Mouse (Mus musculus): ENCODE results near the gene Cchcr1.

Cchcr1 gene

DNA sequence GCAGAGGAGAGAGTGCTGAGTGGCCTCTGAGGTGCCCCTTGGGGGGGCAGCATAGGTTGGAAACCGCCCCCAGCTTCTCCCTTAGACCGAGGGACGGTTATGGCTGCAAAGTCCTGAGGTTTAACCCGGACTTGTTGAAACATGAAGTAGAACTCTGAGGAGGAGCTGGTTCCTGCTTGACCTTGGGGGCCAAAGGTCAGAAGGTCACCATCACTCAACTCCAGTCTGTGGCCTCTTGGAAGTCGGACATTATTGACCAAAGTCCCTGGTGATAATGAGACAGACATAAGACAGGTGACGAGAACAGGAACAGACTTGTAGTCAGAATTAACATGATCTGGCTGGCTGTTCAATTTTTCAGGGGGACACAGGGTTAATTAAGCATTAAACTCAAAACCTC, 2.1 kb upstream of the Cchcr1 start:
- no peak for DNase-seq (ENCODE audit: low spot score in 2 of 2)

DNA sequence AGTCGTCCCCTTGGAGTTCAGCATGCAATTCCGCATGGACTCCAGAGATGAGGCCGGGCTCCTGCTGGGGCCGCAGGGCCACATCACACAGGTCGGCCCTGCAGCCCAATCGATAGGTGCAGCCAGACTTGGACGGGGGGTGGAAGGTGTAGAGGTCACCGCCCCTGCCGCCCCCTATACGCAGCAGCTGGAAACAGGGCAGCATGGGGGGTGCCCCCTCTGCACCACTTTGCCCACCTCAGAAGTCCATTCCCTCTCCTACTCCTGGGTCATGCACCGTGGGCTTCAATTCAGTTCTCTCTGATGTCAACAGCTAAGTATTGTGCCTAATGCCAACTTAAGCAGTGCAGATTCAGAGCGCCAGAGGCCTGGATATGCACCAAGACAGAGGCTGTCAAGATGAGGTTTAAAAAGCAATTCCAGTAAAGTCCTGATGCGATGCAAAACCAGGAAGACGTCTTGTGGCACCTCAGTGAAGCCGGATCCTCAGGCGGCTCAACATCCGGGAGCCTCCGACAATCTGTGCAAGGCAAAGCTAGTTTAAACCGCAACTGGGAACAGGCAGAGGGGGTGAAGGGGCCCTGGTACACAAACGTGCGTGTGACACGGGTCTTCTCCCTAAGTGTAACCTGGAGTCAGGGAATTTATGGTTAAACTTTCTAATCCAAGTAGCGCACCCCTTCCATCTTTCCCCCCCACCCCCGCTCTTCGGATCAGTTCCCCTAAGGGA, 824 bp upstream of the Cchcr1 start:
- DNase-seq (ENCODE audit: low spot score in 2 of 2), result no peak

DNA sequence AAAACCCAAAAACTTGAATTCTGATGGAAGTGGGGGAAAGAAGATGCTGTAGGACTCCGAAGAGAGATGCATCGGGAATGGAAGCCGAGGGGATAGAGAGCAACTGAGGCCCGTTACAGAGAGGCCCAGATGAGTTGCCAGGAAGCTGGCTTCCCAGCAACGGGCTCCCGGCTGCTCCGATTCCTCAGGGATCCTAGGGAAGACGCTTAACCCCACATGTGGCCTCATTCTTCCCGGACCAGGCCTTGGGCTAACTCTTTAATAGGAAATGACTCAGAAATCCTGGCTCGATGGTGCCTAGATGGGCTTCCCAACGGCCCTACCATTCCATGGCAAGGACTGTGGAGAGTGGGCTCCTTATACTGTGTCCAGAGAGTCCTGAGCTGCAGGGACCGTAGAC, 626 bp downstream of the Cchcr1 start:
- DNase-seq (ENCODE audit: low spot score in 2 of 2), result no peak

DNA sequence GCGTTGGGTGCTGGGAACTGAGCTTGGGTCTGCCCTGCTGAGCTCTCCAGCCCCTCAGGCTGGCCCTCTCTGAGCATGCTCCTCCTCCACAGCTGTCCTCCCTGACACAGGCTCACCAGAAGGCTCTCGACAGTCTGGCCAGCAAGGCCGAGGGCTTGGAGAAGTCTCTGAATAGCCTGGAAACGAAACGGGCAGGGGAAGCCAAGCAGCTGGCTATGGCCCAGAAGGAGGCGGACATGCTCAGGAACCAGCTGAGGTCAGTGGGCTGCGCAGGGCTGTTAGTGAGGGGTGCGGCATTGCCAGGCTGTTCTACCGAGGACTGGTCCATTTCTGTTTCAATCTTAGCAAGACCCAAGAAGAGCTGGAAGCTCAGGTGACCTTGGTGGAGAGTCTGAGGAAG, 7.5 kb downstream of the Cchcr1 start:
- no peak for DNase-seq (ENCODE audit: low spot score in 2 of 2)

DNA sequence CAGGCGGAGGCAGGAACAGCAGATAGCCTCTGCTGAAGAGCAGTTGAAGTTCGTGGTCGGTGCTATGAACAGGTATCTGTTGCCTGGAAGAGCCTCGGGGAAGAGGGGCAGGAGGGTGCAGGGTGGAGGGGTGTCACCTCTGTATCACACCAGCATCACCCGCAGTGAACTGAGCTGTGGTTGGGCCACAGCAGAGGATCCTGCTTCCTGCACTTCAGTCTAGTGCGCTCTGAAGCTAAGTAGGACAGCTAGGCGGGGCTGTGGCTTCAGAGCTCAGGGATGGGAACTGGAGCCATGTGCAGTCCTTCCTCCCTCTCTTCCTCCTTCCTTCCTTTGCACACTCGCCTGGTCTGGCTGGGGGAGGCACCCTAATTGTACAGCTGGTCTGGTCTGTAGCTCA, 9.7 kb downstream of the Cchcr1 start:
- no peak for DNase-seq (ENCODE audit: low spot score in 2 of 2)

DNA sequence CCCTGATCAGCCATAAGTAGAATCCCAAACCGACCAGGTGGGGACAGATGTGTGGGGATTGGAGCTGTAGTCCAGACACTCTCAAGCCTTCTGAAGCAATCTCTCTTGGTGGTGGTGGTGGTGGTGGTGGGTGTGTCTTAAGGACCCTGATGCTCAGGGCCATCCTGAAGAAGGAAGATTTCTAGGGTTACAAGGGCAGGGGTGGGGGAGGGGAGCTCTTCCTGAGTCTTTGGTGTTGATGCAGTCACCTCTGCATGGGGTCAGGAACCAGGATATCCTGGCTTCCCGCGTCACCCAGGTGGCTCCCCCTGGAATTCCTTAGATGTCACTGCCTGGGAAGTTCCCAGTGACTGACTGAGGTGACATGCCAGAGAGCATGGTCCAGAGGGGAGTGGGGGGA, 15.5 kb downstream of the Cchcr1 start:
- no peak for DNase-seq (ENCODE audit: low spot score in 2 of 2)

DNA sequence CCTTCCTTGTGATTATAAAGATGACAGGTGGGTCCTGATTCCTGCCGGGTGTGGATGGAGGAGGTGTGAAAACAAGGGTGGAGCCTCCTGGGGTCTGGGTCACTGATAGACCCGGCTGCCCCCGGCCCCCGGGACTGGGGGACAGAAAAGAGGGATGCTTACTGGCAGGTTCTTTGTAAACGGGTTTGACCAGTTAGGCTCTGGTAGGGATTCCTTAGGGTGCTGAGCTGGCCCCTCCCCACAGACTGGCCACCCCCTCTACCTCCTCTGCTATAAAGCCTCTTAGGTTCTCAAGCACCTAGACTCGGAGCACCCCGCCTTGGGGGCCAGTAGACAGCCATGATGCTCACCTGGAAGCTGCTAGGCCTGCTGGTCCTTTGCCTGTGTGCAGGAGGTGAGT, 16.0 kb downstream of the Cchcr1 start, which contains the start of gene Psors1c2:
Psors1c2 (plus strand) TSS at position 301 of the 400 bp plus-strand sequence.
- no peak for DNase-seq (ENCODE audit: low spot score in 2 of 2)

DNA sequence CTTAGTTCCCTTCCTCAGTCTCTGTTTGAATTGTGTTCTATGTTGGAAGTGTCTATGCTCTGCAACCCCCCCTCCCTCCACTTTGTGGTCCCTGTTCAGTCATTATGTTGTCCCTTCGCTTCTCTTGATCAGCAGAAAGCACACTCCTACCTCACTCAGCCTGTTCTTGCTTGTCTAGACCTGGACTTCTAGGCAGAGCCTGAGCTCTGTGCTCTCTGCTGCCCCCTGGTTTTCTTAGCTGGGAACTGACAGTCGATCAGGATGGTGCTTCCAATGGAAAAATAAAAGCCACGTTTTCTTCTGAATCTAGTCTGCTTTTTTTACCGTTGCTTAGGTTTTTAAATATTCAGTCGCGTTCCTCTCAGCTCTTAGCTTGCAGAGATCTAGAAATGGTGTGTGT, 17.4 kb downstream of the Cchcr1 start:
- DNase-seq (ENCODE audit: low spot score in 2 of 2), result peak; percentile 63 to 64

DNA sequence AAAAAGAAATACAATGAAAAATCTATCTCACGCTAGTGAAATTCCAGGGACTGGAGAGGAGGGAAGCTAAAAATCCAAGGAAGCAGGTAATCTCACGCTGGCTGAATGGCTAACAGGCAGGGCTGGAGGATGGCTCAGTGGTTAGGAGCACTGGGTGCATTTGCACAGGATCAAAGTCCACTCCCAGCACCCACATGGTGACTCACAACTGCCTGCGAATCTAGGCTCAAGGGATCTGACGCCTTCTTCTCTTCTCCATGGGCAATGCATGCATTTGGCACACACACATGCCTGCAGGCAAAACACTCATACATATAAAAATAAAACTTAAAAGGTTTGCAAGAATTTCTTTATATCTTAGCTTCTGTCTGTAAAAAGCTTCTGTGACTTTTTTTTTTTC, 20.5 kb downstream of the Cchcr1 start:
- peak in 1 of 2 experiments; percentile 48 for DNase-seq (ENCODE audit: low spot score in 2 of 2)

DNA sequence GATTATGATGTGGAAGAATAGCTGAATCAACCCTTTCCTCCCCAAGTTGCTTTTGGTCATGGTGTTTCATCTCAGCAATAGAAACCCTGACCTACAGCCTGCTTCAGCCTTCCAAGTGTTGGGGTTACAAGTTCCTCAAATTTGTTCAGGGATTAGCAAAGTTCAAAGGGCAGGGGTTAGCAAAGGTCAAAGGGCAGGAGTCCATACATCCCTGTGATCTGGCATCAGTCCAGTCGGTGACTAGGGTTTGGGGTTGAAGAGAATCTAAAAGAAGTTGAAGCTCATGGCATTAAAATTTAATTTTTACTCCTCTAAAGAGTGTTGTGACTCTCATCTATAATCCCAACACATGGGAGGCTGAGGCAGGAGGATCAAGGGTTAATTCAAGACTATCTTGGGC, 21.6 kb downstream of the Cchcr1 start:
- no peak for DNase-seq (ENCODE audit: low spot score in 2 of 2)

DNA sequence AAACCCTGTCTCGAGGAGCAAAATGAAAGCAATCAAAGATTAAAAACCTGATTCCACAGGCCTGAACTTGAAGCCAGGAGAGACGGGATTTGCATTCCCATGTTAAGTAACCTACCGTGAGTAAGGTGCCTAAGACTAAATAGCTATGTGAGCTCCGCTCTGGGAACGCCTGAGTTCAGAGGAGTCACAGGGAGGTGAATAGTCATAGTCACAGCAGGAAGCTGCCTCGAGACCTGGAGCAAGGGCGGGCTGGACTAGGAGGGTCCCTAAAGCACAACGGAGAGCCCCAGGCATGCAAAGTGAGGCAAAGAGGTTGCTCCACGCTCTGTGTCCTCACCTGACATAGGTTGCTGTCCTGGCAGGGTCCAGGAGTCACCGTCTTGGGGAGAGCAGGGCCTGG, 22.6 kb downstream of the Cchcr1 start:
- DNase-seq (ENCODE audit: low spot score in 2 of 2), result no peak

DNA sequence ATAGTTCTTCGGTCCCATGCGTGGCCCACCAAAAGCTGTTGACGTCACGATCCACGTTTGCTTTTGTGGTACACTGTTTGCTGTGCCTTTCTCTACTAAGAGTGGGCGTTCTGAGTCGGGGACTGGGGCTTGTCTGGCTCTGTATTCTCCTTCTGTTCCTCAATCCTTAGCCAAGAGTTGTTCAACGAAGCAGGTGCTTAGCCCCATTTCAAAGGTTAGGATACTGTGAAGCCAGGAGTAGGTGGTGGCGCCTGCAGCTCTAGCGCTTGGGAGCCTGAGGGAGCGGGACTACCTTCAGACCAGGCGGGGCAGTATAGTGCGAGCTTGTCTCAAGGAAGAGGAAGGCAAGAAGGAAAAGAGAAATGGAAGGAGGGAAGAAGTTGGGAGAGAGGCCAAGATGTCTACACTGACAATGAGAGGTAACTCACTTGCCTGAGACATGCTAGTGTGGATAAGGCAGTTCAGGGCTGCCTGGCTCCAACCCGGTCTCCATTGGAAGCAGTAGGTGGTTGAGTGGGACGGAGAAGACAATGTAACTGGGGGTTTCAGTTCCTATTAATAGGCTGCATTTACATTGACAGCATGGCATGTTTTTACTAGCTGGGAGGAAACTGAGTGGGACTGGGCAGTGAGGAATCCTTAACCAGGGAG, 26.0 kb downstream of the Cchcr1 start:
- DNase-seq (ENCODE audit: low spot score in 2 of 2), result peak in 1 of 2 experiments; percentile 50

DNA sequence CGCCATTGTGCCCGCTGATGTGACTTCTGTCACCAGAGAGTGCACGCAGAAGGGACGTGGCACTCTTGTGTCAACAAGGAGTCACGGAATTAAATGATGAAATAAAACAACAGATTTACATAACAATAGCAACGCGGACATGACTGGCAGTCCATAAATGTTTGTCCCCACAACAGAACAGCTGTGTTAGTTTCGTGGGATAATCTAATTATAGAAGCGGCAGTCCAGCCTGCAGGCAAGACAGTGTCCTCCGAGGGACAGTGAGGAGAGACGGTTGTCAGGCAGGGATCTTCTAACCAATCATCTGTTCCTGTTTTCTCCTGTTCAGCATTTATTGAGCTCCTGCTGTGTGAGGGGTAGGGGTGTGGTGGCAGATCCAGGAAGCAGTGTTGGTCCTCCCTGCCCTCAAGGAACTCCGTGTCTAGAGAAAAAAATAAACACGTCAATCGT, 26.5 kb downstream of the Cchcr1 start:
- no peak for DNase-seq (ENCODE audit: low spot score in 2 of 2)

DNA sequence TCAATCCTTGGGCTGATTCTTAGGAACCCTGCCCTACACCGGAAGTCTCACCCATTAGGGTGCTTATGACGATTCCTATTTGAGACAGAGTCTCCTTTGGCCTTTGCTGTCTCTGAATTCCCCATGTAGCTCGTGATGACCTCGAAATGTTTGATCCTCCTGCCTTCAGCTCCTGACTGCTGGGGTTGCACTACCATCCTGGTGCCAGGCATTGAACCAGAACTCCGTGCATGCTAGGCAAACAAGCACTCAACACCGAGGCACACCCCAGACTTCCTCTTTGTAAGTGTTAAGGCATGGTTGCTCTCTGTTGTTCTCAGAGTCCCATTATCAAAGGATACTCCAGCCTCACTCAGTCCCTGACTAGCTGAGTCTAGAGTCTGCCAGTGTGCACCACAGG, 27.1 kb downstream of the Cchcr1 start:
- DNase-seq (ENCODE audit: low spot score in 2 of 2), result no peak

DNA sequence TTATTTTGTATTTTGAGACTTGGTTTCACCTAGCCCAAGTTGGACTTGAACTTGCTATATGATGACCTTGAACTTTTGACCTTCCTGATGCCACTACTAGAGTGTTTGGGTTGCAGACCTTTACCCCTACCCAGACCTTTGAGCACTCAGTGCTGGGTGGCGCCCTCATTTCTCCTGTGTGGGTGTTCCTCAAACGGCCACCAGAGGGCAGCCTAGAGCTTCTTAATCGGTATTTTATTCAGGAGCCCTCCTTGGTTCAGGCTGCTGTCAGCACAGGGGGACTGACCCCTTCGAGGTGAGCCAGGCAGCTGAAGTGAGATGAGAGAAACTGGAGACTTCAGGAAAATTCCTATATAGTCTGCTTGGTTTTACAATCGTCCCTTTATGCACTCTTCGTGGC, 27.8 kb downstream of the Cchcr1 start:
- DNase-seq (ENCODE audit: low spot score in 2 of 2), result peak in 1 of 2 experiments; percentile 24

DNA sequence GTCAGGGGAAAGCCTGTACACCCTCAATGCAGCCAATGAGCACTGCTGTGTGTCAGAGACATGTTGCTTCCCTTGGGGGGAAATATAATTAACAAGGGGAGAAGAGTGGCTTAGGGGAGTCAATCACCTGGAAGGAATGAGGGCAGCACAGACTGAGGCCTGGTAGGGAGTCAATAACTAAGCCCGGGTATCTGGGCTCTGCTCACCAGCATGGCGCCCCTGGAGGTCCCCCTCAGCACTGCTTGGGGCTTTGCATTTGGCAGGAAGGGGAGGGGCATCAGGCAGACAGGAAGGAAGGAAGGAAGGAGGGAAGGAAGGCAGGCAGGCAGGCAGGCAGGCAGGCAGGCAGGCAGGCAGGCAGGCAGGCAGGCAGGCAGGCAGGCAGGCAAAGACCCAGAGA, 30.6 kb downstream of the Cchcr1 start:
- DNase-seq (ENCODE audit: low spot score in 2 of 2), result no peak

DNA sequence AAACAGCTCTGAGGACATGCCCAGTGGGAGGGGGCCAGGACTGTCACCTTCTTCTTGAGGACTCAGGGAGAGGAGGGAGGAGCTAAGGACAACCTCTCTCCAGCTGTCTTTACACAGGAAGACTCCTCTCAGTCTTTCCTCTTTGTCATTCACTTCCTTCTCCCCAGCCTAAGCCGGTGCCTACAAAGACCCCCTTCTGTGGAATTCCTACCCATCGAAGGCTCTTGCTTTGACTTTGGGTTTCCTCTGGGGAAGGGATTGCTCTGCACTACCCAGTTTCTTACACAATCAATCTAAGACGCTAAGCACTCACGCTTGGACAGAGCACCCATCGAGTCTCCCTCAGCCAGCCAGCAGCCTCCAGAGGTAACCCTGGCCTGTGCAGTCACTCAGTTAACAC, 31.7 kb downstream of the Cchcr1 start:
- no peak for DNase-seq (ENCODE audit: low spot score in 2 of 2)

DNA sequence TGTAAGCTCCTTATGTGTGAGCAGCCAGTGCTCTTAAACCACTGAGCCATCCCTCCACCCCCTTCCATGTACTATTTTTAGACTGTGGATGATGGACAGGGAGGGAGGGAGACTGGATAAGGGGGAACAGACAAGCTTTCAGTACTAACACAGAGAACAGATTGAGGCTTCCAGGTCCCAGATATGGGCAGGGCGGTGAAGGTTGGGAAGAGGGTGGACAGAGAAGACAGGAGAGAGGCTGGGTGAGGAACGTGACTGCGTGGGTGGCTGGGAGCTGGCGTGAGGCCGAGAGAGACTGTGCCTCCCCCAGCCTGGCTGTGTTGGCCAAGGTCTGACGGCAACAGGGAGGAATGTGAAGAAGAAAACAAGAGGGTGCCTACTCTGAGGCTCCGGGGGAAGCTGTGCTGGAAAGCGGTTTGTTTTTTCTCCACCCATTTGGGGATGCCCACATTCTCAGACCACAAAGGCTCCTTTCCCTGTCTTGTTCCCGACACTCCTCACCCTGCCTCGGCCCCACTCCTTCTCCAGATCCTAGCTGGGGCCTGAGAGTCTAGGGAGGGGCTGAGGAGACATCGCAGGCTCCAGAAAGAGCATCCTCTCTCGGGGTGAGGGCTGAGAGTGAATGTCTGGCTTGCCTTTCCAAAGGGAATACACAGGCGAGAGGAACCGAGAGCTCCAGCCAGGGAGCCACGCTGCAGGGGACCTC, 32.7 kb downstream of the Cchcr1 start:
- DNase-seq (ENCODE audit: low spot score in 2 of 2), result peak; percentile 81 to 87

DNA sequence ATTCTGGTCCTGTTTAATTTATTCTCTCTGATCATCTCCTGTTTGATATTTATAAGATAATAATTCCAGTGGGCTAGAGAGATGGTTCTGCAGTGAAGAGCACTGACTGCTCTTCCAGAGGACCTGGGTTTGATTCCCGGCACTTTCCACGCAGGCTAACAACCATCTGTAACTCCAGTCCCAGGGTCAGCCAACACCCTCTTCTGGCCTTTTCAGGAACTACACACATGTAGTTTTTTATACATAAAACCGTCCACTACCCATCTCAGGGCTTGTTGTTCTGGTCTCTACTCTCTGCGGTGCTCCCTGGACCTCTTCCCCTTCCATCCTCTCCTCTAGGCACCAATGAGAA, 33.2 kb downstream of the Cchcr1 start:
- no peak for DNase-seq (ENCODE audit: low spot score in 2 of 2)

DNA sequence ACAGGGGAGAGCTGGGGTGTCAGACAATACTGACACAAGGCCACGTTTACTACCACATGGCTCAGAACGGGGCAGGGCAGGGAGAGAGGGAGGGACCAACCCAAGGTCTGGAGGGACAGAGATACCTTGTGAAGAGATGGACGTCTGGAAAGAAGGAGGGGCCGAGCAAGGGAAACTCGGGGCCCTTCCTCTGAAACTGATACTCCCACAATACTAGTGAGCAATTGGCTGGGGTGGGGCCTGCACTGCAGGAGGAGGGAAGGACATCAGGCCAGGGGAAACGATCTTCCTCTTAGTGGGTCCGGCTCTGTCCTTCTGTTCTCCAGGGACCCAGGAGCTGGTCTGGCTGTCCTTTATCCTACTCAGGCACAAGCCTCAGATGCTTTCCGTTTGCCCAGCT, 34.0 kb downstream of the Cchcr1 start:
- no peak for DNase-seq (ENCODE audit: low spot score in 2 of 2)

DNA sequence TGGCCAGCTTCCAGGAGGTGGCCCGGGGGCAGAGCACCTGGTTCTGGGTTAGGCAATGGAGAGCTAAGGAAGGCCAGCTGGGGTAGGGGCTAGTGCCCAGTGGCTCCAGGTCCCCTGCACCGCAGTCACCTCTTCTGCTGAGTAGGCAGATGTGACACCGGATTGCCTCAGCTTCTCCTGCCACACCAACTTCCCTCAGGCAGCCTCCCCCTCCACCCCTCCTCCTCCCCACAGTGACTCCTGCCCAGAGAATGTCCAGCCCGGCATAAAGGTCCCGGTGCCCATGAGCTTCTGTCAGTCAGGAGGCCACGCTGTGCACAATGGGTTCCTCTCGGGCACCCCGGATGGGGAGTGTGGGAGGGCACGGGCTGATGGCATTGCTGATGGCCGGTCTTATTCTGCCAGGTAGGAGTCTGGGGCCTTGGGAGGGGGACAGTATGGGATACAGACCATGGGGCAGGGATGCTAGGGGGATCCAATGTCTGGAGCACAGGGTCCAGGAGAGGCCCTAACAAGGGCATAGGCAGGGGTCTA, 35.0 kb downstream of the Cchcr1 start, which contains the start of gene Cdsn:
Cdsn (plus strand) TSS at position 248 of the 534 bp plus-strand sequence.
- DNase-seq (ENCODE audit: low spot score in 2 of 2), result no peak

DNA sequence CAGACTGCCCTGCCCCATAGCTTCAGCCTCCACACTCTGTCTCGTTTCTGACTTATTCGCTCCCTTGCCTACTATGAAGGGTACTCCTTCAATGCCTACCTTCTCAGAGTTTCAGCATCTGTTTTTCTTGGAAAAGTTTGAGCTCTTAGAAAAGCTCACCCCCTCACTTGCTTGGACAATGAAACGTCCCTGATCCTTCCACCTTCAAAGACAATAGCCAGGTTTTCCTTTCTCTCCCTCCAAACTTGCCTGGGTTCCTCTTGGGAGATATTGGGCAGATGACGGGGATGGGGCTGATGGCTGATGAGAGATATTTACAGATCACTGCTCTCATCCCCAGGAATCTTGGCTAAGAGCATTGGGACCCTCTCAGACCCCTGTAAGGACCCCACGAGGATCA, 37.4 kb downstream of the Cchcr1 start:
- DNase-seq (ENCODE audit: low spot score in 2 of 2), result no peak
